Mouse (Mus musculus): Measurements from ENCODE around the gene Grifin.

DNA sequence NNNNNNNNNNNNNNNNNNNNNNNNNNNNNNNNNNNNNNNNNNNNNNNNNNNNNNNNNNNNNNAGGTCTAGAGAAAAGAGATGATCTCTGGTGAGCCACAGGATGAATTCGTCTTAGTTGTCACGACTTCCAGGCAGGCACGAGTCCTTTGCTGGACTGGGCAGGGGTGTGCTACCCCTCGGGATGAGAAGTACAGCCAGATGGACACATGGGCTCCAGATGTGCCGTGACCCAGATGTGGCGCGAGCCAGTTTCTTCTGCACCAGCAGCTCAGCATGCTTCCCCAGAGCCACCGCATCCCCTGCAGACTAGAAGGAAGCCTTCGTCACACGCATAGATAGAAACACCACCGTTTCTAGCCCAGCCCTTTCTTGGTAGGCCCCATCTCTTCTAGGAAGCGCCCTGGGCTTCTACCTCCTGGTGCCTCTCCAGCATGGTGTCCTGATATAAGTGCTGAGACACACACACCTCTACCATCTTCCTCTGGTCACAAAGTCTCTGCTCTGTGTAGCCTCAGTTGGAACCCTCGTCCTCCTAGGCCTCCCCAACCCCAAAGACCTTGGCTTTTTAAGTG lies 26.7 kb downstream of the Grifin start:
- TF ChIP-seq CTCF (IDR thresholded peaks at IDR 0.05; ENCODE audit: low read depth) (no peak), EP300 (optimal IDR thresholded peaks at IDR 0.05) (no peak)

Measured in stomach, postnatal 0 days (tissue).